Mouse (Mus musculus) neutrophil, adult 59 days (primary cell): ENCODE measurements around the gene Mat2b. TPM values are rescaled to one million over a fixed set of nuclear protein-coding genes. Genes with fewer than 3 reads are reported as not detected.

Experiments used
- total RNA-seq, 2 experiments: library from RNA; stranded (reverse); gene quantifications; 1 replicate in 1 of 2; 2 replicates in 1 of 2; pipeline ENCODE4 v1.2.4; 2023

Mat2b gene
- 10 to 100 TPM; 46.3 to 58.6 TPM for total RNA-seq

DNA sequence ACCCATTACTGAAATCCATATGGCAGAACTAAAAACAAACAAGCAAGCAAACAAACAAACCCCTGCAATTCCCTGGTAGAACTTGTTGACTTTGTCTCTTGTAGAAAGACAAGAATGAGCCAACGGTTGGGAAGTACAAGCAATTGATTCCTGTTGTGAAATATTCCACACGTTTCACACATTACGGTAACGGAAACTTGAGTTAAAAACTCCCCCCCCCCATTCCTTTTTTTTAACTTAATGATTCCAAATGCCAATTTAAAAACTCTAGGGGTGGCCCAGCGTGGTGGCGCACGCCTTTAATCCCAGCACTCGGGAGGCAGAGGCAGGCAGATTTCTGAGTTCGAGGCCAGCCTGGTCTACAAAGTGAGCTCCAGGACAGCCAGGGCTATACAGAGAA is at the start of gene Mat2b:
TSS of gene Mat2b (minus strand) at position 101 of the 400 bp plus-strand sequence.

DNA sequence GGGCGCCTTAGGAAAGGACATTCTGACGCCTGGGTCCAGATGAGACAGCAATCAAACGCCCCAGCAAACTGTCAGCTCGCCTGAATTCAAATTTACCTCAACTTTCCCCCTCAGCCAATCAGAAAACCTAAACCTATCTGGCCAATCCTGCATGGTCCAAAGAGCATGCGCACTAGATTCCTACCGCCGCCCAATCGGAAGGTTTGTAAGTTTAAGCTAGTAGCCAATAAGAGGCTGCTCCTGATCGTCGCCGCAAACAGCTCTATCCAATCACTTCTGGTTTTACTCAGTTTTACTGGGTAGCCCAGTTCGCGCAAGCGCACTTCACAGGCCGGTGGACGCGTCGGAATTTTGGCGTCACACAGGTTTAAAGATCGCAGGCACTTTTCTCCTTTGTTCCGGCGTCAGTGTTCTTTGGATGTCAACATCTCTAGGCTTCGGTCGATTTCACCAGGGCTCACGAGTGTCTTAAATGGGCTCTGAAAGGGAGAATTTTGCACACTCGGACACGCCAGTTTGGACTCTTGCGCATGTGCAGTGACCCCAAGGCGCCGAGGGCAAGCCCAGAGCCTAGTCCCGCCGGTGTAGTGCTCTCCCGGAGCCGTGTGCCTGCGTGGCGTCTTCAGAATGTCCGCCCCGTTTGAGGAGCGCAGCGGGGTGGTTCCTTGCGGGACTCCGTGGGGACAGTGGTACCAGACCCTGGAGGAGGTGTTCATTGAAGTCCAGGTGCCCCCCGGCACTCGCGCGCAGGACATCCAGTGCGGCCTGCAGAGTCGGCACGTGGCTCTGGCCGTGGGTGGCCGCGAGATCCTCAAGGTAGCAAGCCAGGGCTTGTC is 38.6 kb upstream of the Mat2b start, which contains the start of the genes Hmmr and Nudcd2:
TSS of gene Hmmr (minus strand) at position 84 of the 836 bp plus-strand sequence.
TSS of gene Nudcd2 (plus strand) at position 329 of the 836 bp plus-strand sequence.

Other genes starting within 250 kb of the Mat2b start
- gene Hmmr, start 38.2 kb upstream of the Mat2b start, total RNA-seq, result 10 to 100 TPM; 23.4 to 25.2 TPM
- 10 to 100 TPM in 1 of 2 experiments, 1 to 10 TPM in 1; 7.7 to 11.7 TPM for gene Nudcd2, start 38.5 kb upstream of the Mat2b start, total RNA-seq
- gene Ccng1, start 60.1 kb upstream of the Mat2b start, total RNA-seq, result 10 to 100 TPM; 22.8 to 25.5 TPM